Mouse (Mus musculus) limb, embryonic 14.5 days (tissue): ENCODE results near the gene Akna. TPM values are rescaled to one million over a fixed set of nuclear protein-coding genes. Genes with fewer than 3 reads are reported as not detected.
"Not testable (repeated sequence)": the region's sequence is repeated elsewhere in the genome, so short reads cannot be mapped to it uniquely, and the experiment has no call there.

Experiments
- ATAC-seq: fragments of 200-750 bp; cut with Nextera tagmentation; 2 replicates; pipeline ENCODE4 v1.8.0; 2017; ENCODE audit warnings: low read depth, moderate number of reproducible peaks, moderate TSS enrichment; ENCODE audit not compliant: low FRiP score
- DNase-seq: peaks from one replicate; pipeline ENCODE4 v3.0.0-alpha.2; 2015; ENCODE audit warnings: low spot score
- H3K27ac ChIP-seq: fragments of 300-500 bp; sonication (generic); replicated peaks from 2 replicates; pipeline ENCODE4 v1.5.1; 2014; ENCODE audit warnings: low read depth, mild to moderate bottlenecking, low read length, moderate library complexity, mixed read lengths
- H3K27me3 ChIP-seq: fragments of 300-500 bp; sonication (generic); 2 replicates; pipeline ENCODE4 v1.6.1; 2014; ENCODE audit warnings: low read length, mixed read lengths; ENCODE audit not compliant: control insufficient read depth, insufficient read depth
- H3K36me3 ChIP-seq: fragments of 300-500 bp; sonication (generic); 2 replicates; pipeline ENCODE4 v1.6.1; 2014; ENCODE audit warnings: mild to moderate bottlenecking, low read length, moderate library complexity, mixed read lengths; ENCODE audit not compliant: control insufficient read depth, insufficient read depth
- H3K4me1 ChIP-seq: fragments of 300-500 bp; sonication (generic); 2 replicates; pipeline ENCODE4 v1.6.1; 2014; ENCODE audit warnings: antibody characterized with exemption, low read length, mixed read lengths; ENCODE audit not compliant: control insufficient read depth, insufficient read depth
- H3K4me2 ChIP-seq: fragments of 300-500 bp; sonication (generic); replicated peaks from 2 replicates; pipeline ENCODE4 v1.6.1; 2014; ENCODE audit warnings: low read depth, mild to moderate bottlenecking, low read length, moderate library complexity; ENCODE audit not compliant: severe bottlenecking
- H3K4me3 ChIP-seq: fragments of 300-500 bp; sonication (generic); replicated peaks from 2 replicates; pipeline ENCODE4 v1.5.1; 2014; ENCODE audit warnings: low read length
- H3K9ac ChIP-seq: fragments of 300-500 bp; sonication (generic); 2 replicates; pipeline ENCODE4 v1.6.1; 2014; ENCODE audit warnings: mild to moderate bottlenecking, low read depth, low read length, moderate library complexity; ENCODE audit not compliant: severe bottlenecking
- H3K9me3 ChIP-seq: fragments of 300-500 bp; sonication (generic); 2 replicates; pipeline ENCODE4 v1.6.1; 2016; ENCODE audit warnings: low read length; ENCODE audit not compliant: control insufficient read depth
- POLR2A ChIP-seq: fragments of 200-500 bp; IDR thresholded peaks from 2 replicates; pipeline ENCODE4 v1.8.0; 2012; ENCODE audit warnings: inconsistent platforms, mild to moderate bottlenecking, moderate library complexity, borderline replicate concordance; ENCODE audit not compliant: insufficient read depth, insufficient read length; ENCODE audit errors: extremely low read depth
- WGBS: fragments of 180-500 bp; shearing (Covaris S2); extraction: QIAGEN DNeasy Blood & Tissue Kit; methylation state at CpG from one replicate; pipeline ENCODE4 v1.1.7; 2014; 5-methylcytosine and 5-hydroxymethylcytosine counted together
- polyA plus RNA-seq, 2 experiments: library from polyadenylated mRNA; depleted of rRNA in 1 of 2; stranded (reverse) in 1 of 2; unstranded in 1 of 2; fragments of >200 nt; fragmentation: Nextera tagmentation in 1 of 2; extraction: Ambion mirVana in 1 of 2; gene quantifications; 2 replicates each; pipeline versions ENCODE4 v1.2.1 to v1.2.3; 2012 to 2014

The Akna gene
- polyA plus RNA-seq, 2 experiments, result 5.4 to 6.2 TPM

- H3K27ac ChIP-seq, result no peak overlapping the region
- 0 out of 2 replicates have a peak, but pooled peaks cover 3% of the 10 kb centered on the region for H3K9me3 ChIP-seq
- no peak overlapping the region for H3K4me2 ChIP-seq
- no peak for TF ChIP-seq POLR2A
- no peak for DNase-seq
- no peak overlapping the region for H3K9ac ChIP-seq
- no peak overlapping the region for H3K4me3 ChIP-seq
- WGBS, result 79% methylated on average over 8 of the region's 8 CpGs
- no peaks in the 10 kb centered on the region for H3K4me1 ChIP-seq
- ATAC-seq, result no peak
- H3K36me3 ChIP-seq, result peaks cover 83% of the 10 kb centered on the region
- no peaks in the 10 kb centered on the region for H3K27me3 ChIP-seq
Observed at GRCm38 (mm10) chr4:63323275-63323815, 79.8 kb downstream of the Akna start.

- not testable (repeated sequence) for H3K4me3 ChIP-seq, H3K9ac ChIP-seq, H3K9me3 ChIP-seq, H3K27ac ChIP-seq, H3K4me2 ChIP-seq, H3K27me3 ChIP-seq, ATAC-seq, H3K4me1 ChIP-seq
- 28% methylated on average over 3 of the region's 3 CpGs for WGBS
- H3K36me3 ChIP-seq, result peaks cover 82% of the 10 kb centered on the region
- peak; percentile 73 for DNase-seq
Observed at GRCm38 (mm10) chr4:63319566-63319965, 83.6 kb downstream of the Akna start.

Other genes with a start within 250 kb of the Akna start
- gene Ambp, start 248.6 kb downstream of the Akna start, polyA plus RNA-seq (2012; rRNA removed), result 0.14 and 0.31 TPM in 2 replicates
- gene Ambp, start 248.6 kb downstream of the Akna start, polyA plus RNA-seq (2014; fragmentation: Nextera tagmentation; extraction: Ambion mirVana), result not detected in 2 replicates
- gene Kif12, start 231.2 kb downstream of the Akna start, polyA plus RNA-seq (2012; rRNA removed), result 1.3 and 1.4 TPM in 2 replicates
- 0.14 and 0.40 TPM in 2 replicates for gene Kif12, start 231.2 kb downstream of the Akna start, polyA plus RNA-seq (2014; fragmentation: Nextera tagmentation; extraction: Ambion mirVana)
- 134 and 171 TPM in 2 replicates for gene Col27a1, start 189.3 kb downstream of the Akna start, polyA plus RNA-seq (2012; rRNA removed)
- 34.1 and 40.5 TPM in 2 replicates for gene Col27a1, start 189.3 kb downstream of the Akna start, polyA plus RNA-seq (2014; fragmentation: Nextera tagmentation; extraction: Ambion mirVana)
- 0.28 TPM in 1 of 2 replicates, not detected in the other for gene Orm1, start 58.8 kb downstream of the Akna start, polyA plus RNA-seq (2012; rRNA removed)
- gene Orm1, start 58.8 kb downstream of the Akna start, polyA plus RNA-seq (2014; fragmentation: Nextera tagmentation; extraction: Ambion mirVana), result 0.43 and 1.6 TPM in 2 replicates
- not detected in 2 replicates for gene Orm3, start 47.2 kb downstream of the Akna start, polyA plus RNA-seq (2012; rRNA removed)
- not detected in 2 replicates for gene Orm3, start 47.2 kb downstream of the Akna start, polyA plus RNA-seq (2014; fragmentation: Nextera tagmentation; extraction: Ambion mirVana)
- not detected in 2 replicates for gene Orm2, start 40.9 kb downstream of the Akna start, polyA plus RNA-seq (2012; rRNA removed)
- not detected in 2 replicates for gene Orm2, start 40.9 kb downstream of the Akna start, polyA plus RNA-seq (2014; fragmentation: Nextera tagmentation; extraction: Ambion mirVana)
- 34.3 and 44.9 TPM in 2 replicates for gene Whrn, start 92.6 kb upstream of the Akna start, polyA plus RNA-seq (2012; rRNA removed)
- 6.6 and 11.1 TPM in 2 replicates for gene Whrn, start 92.6 kb upstream of the Akna start, polyA plus RNA-seq (2014; fragmentation: Nextera tagmentation; extraction: Ambion mirVana)
- gene Atp6v1g1, start 141.4 kb upstream of the Akna start, polyA plus RNA-seq (2012; rRNA removed), result 105 and 138 TPM in 2 replicates
- 289 and 304 TPM in 2 replicates for gene Atp6v1g1, start 141.4 kb upstream of the Akna start, polyA plus RNA-seq (2014; fragmentation: Nextera tagmentation; extraction: Ambion mirVana)
- gene Tmem268, start 155.4 kb upstream of the Akna start, polyA plus RNA-seq (2012; rRNA removed), result 7.1 and 9.6 TPM in 2 replicates
- gene Tmem268, start 155.4 kb upstream of the Akna start, polyA plus RNA-seq (2014; fragmentation: Nextera tagmentation; extraction: Ambion mirVana), result 6.6 and 7.7 TPM in 2 replicates
- gene Gm11213, start 201.9 kb upstream of the Akna start, polyA plus RNA-seq (2012; rRNA removed), result not detected in 2 replicates
- not detected in 2 replicates for gene Gm11213, start 201.9 kb upstream of the Akna start, polyA plus RNA-seq (2014; fragmentation: Nextera tagmentation; extraction: Ambion mirVana)
- not detected in 2 replicates for gene Tex48, start 219.1 kb upstream of the Akna start, polyA plus RNA-seq (2012; rRNA removed)
- gene Tex48, start 219.1 kb upstream of the Akna start, polyA plus RNA-seq (2014; fragmentation: Nextera tagmentation; extraction: Ambion mirVana), result not detected in 2 replicates